Mouse (Mus musculus) hindbrain, postnatal 0 days (tissue): ENCODE measurements around the gene Klk1b4. TPM values are rescaled to one million over a fixed set of nuclear protein-coding genes. Genes with fewer than 3 reads are reported as not detected.
"Not testable (repeated sequence)": the region's sequence is repeated elsewhere in the genome, so short reads cannot be mapped to it uniquely, and the experiment has no call there.

Source experiments
- ATAC-seq: fragments of 200-750 bp; cut with Nextera tagmentation; 2 replicates; pipeline ENCODE4 v1.8.0; 2017; ENCODE audit warnings: mild to moderate bottlenecking, moderate TSS enrichment, moderate library complexity
- DNase-seq: peaks from one replicate; pipeline ENCODE4 v3.0.0-alpha.2; 2015; ENCODE audit warnings: low spot score
- H3K27ac ChIP-seq: fragments of 300-500 bp; sonication (generic); 2 replicates; pipeline ENCODE4 v1.5.1; 2014; ENCODE audit warnings: mild to moderate bottlenecking
- H3K27me3 ChIP-seq: fragments of 300-500 bp; sonication (generic); 2 replicates; pipeline ENCODE4 v1.6.1; 2014; ENCODE audit warnings: low read length, mixed read lengths; ENCODE audit not compliant: insufficient read depth
- H3K36me3 ChIP-seq: fragments of 300-500 bp; sonication (generic); 2 replicates; pipeline ENCODE4 v1.6.1; 2014; ENCODE audit warnings: low read length, mixed read lengths; ENCODE audit not compliant: insufficient read depth
- H3K4me1 ChIP-seq: fragments of 300-500 bp; sonication (generic); 2 replicates; pipeline ENCODE4 v1.6.1; 2014; ENCODE audit warnings: antibody characterized with exemption, low read length, mixed read lengths; ENCODE audit not compliant: insufficient read depth
- H3K4me2 ChIP-seq: fragments of 300-500 bp; sonication (generic); 2 replicates; pipeline ENCODE4 v1.6.1; 2014; ENCODE audit warnings: low read depth, mild to moderate bottlenecking, low read length, moderate library complexity, mixed read lengths
- H3K4me3 ChIP-seq: fragments of 300-500 bp; sonication (generic); 2 replicates; pipeline ENCODE4 v1.5.1; 2014; ENCODE audit warnings: low read length
- H3K9ac ChIP-seq: fragments of 300-500 bp; sonication (generic); replicated peaks from 2 replicates; pipeline ENCODE4 v1.6.1; 2014; ENCODE audit warnings: mild to moderate bottlenecking, low read length, moderate library complexity, mixed read lengths
- H3K9me3 ChIP-seq: fragments of 300-500 bp; sonication (generic); 2 replicates; pipeline ENCODE4 v1.6.1; 2016; ENCODE audit warnings: low read length, mixed read lengths
- CTCF ChIP-seq: IDR thresholded peaks from 2 replicates; pipeline ENCODE4 v1.5.1; 2016; ENCODE audit warnings: antibody characterized with exemption, control low read depth, low read depth
- WGBS: fragments of 180-500 bp; shearing (Covaris S2); extraction: QIAGEN DNeasy Blood & Tissue Kit; methylation state at CpG from one replicate; pipeline ENCODE4 v1.1.7; 2014; 5-methylcytosine and 5-hydroxymethylcytosine counted together
- polyA plus RNA-seq: library from polyadenylated mRNA; unstranded; fragments of >200 nt; fragmentation: Nextera tagmentation; extraction: Ambion mirVana; gene quantifications from 2 replicates; pipeline ENCODE4 v1.2.1, GENCODE M21; 2015
- total RNA-seq: library from RNA; depleted of rRNA; stranded (reverse); fragments of >200 nt; gene quantifications from 2 replicates; pipeline ENCODE4 v1.2.3, GENCODE M21; 2014; rRNA removed

Klk1b4 gene
- not detected in 2 replicates for total RNA-seq
- not detected in 2 replicates for polyA plus RNA-seq

DNA sequence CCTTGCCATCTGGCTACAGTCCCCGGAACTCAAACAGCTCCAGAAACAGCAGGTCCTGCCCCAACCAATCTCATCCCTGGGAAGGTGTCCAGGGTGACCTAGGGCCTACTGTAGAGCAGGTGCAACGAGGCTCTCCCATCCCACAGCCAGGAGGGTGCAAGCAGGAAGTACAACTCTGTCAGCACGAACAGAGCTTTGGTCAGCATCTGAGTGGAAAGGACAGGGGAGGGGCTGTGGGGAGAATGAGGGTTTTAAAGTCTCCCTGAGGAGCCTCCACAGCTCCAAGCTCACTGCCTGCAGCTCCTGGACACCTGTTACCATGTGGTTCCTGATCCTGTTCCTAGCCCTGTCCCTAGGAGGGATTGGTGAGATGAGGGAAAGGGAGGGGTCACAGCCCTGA, at the start of gene Klk1b4:
Gene Klk1b4 (plus strand): TSS at position 301 of the 400 bp plus-strand sequence.
- H3K27me3 ChIP-seq, H3K27ac ChIP-seq, ATAC-seq, H3K4me1 ChIP-seq, H3K9ac ChIP-seq, H3K9me3 ChIP-seq, H3K4me2 ChIP-seq, H3K4me3 ChIP-seq, H3K36me3 ChIP-seq, DNase-seq: not testable (repeated sequence)
- 55% methylated on average over 3 of the region's 3 CpGs for WGBS

DNA sequence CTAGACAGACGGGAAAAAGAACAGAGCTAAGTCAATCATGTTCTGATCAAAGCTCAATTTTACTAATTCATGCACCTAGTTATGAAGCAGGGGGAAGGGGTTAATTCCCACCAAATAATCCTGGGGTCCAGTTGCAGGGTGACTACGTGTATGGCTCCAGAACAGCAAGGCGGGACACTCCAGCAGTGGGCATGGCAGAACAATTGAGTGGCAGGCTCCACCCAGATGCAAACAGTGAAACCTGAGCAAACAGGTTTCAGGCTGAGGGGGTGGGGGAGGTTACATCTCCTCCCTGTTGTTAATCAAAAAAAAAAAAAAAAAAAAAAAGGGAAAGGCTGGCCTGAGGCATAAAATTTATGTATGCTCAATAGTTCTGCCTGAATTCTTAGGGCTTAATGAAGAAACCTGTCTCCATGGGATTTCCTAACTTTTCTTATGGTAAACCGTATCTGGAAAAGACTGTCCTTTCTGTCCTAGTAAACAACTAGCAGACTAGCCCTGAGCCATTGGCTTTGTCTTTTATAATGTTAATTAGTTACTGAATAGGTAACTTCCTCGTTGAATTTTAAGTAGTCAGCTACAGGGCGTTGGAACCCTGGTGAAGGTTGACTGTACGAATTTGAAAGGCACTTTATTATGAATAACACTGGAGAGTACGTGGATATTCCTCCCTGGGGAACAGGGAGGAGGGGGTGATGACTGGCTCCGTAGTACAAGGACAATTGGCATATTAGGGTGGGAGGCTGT, 27.8 kb upstream of the Klk1b4 start:
- no peak overlapping the region for H3K4me2 ChIP-seq
- ATAC-seq (no peak), DNase-seq (no peak)
- WGBS, result 43% methylated on average over 9 of the region's 9 CpGs
- H3K4me1 ChIP-seq, result no peaks in the 10 kb centered on the region
- H3K36me3 ChIP-seq, result no peaks in the 10 kb centered on the region
- H3K4me3 ChIP-seq, result no peak overlapping the region
- H3K27me3 ChIP-seq, result no peaks in the 10 kb centered on the region
- no peaks in the 10 kb centered on the region for H3K9me3 ChIP-seq
- H3K9ac ChIP-seq, result no peak overlapping the region
- no peak overlapping the region for H3K27ac ChIP-seq
- no peak for TF ChIP-seq CTCF

- WGBS, result 76% methylated on average over 8 of the region's 8 CpGs
- H3K9me3 ChIP-seq, H3K27me3 ChIP-seq, H3K4me3 ChIP-seq, ATAC-seq, H3K4me1 ChIP-seq, DNase-seq, H3K9ac ChIP-seq, H3K4me2 ChIP-seq, H3K27ac ChIP-seq, H3K36me3 ChIP-seq: not testable (repeated sequence)
Observed at GRCm38 (mm10) chr7:44186516-44186915, 20.7 kb upstream of the Klk1b4 start.

DNA sequence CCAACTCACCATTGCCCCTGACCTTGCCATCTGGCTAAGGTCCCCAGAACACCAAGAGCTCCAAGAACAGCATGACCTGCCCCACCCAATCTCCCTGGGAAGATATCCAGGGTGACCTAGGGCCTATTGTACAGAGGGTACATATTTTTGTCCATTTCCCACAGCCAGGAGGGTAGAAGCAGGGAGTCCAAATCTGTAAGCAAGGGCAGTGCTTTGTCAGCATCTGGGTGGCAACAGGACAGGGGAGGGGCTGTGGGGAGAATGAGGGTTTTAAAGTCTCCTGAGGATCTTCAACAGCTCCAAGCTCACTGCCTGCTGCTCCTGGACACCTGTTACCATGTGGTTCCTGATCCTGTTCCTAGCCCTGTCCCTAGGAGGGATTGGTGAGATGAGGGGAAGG, 19.3 kb upstream of the Klk1b4 start, which contains the start of gene Klk1b24:
Gene Klk1b24 (plus strand): TSS at position 301 of the 400 bp plus-strand sequence.
- H3K4me2 ChIP-seq, H3K4me3 ChIP-seq: not testable (repeated sequence)

GRCm38 (mm10) chr7:44193466-44193865, 13.8 kb upstream of the Klk1b4 start:
- H3K9me3 ChIP-seq, H3K4me3 ChIP-seq, H3K9ac ChIP-seq, H3K4me1 ChIP-seq, H3K4me2 ChIP-seq, H3K36me3 ChIP-seq, ATAC-seq, H3K27ac ChIP-seq, H3K27me3 ChIP-seq, DNase-seq: not testable (repeated sequence)
- 92% methylated on average over 1 of the region's 1 CpGs for WGBS

More for the DNA sequence above, 19.3 kb upstream of the Klk1b4 start, which contains the start of gene Klk1b24:
- H3K36me3 ChIP-seq, H3K9ac ChIP-seq, H3K4me1 ChIP-seq, DNase-seq, ATAC-seq, H3K9me3 ChIP-seq, H3K27ac ChIP-seq, H3K27me3 ChIP-seq: not testable (repeated sequence)

GRCm38 (mm10) chr7:44197891-44198290, 9.3 kb upstream of the Klk1b4 start, which contains the start of gene Klk1b3:
Gene Klk1b3, plus strand, starts transcription at chr7:44198191.
- ATAC-seq, result no peak
- no peak within 1 kb of the TSS for H3K27ac ChIP-seq
- H3K9ac ChIP-seq, result no peak within 1 kb of the TSS
- no peaks in the 10 kb centered on the region for H3K9me3 ChIP-seq
- no peaks in the 10 kb centered on the region for H3K4me1 ChIP-seq
- TF ChIP-seq CTCF, result no peak
- H3K27me3 ChIP-seq, result no peaks in the 10 kb centered on the region
- 62% methylated on average over 3 of the region's 3 CpGs for WGBS
- H3K36me3 ChIP-seq, result no peaks in the 10 kb centered on the region
- H3K4me3 ChIP-seq, result no peak within 1 kb of the TSS
- H3K4me2 ChIP-seq, result no peak within 1 kb of the TSS
- no peak for DNase-seq

GRCm38 (mm10) chr7:44208307-44208706, 1.1 kb downstream of the Klk1b4 start:
- ATAC-seq, result no peak
- no peak for TF ChIP-seq CTCF
- 83% methylated on average over 3 of the region's 3 CpGs for WGBS

More at GRCm38 (mm10) chr7:44208307-44208706, 1.1 kb downstream of the Klk1b4 start:
- Histone ChIP-seq H3K4me1 (no peaks in the 10 kb centered on the region), H3K36me3 (no peaks in the 10 kb centered on the region), H3K4me2 (no peak overlapping the region), H3K27me3 (no peaks in the 10 kb centered on the region), H3K27ac (no peak overlapping the region), H3K9ac (no peak overlapping the region), H3K4me3 (no peak overlapping the region), H3K9me3 (no peaks in the 10 kb centered on the region)
- DNase-seq, result no peak
